Mouse (Mus musculus) limb, embryonic 13.5 days (tissue): ENCODE data around the gene Ifit3b. TPM values are rescaled to one million over a fixed set of nuclear protein-coding genes. Genes with fewer than 3 reads are reported as not detected.
A peak's percentile ranks its signal among the peaks of the same experiment; 100 is the strongest.
"Not testable (repeated sequence)": the region's sequence is repeated elsewhere in the genome, so short reads cannot be mapped to it uniquely, and the experiment has no call there.

Experiments used
- ATAC-seq: fragments of 200-750 bp; cut with Nextera tagmentation; 2 replicates; pipeline ENCODE4 v1.8.0; 2017; ENCODE audit warnings: low read depth, moderate number of reproducible peaks, moderate TSS enrichment; ENCODE audit not compliant: low FRiP score
- H3K27ac ChIP-seq: fragments of 300-500 bp; sonication (generic); 2 replicates; pipeline ENCODE4 v1.5.1; 2015; ENCODE audit warnings: inconsistent platforms, mild to moderate bottlenecking, moderate library complexity
- H3K27me3 ChIP-seq: fragments of 300-500 bp; sonication (generic); 2 replicates; pipeline ENCODE4 v1.6.1; 2015; ENCODE audit warnings: mild to moderate bottlenecking, inconsistent platforms
- H3K36me3 ChIP-seq: fragments of 300-500 bp; sonication (generic); 2 replicates; pipeline ENCODE4 v1.6.1; 2015; ENCODE audit warnings: inconsistent platforms, mild to moderate bottlenecking, moderate library complexity
- H3K4me1 ChIP-seq: fragments of 300-500 bp; sonication (generic); 2 replicates; pipeline ENCODE4 v1.6.1; 2015; ENCODE audit warnings: inconsistent platforms
- H3K4me2 ChIP-seq: fragments of 300-500 bp; sonication (generic); replicated peaks from 2 replicates; pipeline ENCODE4 v1.6.1; 2015; ENCODE audit warnings: inconsistent platforms, mild to moderate bottlenecking, moderate library complexity
- H3K4me3 ChIP-seq: fragments of 300-500 bp; sonication (generic); 2 replicates; pipeline ENCODE4 v1.5.1; 2015; ENCODE audit warnings: moderate library complexity, mild to moderate bottlenecking, inconsistent platforms
- H3K9ac ChIP-seq: fragments of 300-500 bp; sonication (generic); 2 replicates; pipeline ENCODE4 v1.6.1; 2015; ENCODE audit warnings: mild to moderate bottlenecking, inconsistent platforms
- H3K9me3 ChIP-seq: fragments of 300-500 bp; sonication (generic); 2 replicates; pipeline ENCODE4 v1.6.1; 2016; ENCODE audit warnings: inconsistent platforms
- WGBS: fragments of 180-500 bp; shearing (Covaris S2); methylation state at CpG from one replicate; pipeline ENCODE4 v1.1.7; 2015; 5-methylcytosine and 5-hydroxymethylcytosine counted together
- polyA plus RNA-seq: library from polyadenylated mRNA; unstranded; fragments of >200 nt; fragmentation: Nextera tagmentation; extraction: Ambion mirVana; gene quantifications from 2 replicates; pipeline ENCODE4 v1.2.1, GENCODE M21; 2015

The Ifit3b gene
- polyA plus RNA-seq, 1 experiment from 2014 or later: 0.70 TPM

- H3K4me2 ChIP-seq: no peak overlapping the region
- no peak for ATAC-seq
- H3K9ac ChIP-seq: no peak overlapping the region
- H3K9me3 ChIP-seq: no peaks in the 10 kb centered on the region
- H3K36me3 ChIP-seq: no peaks in the 10 kb centered on the region
- H3K27ac ChIP-seq: no peak overlapping the region
- H3K4me3 ChIP-seq: no peak overlapping the region
- no peaks in the 10 kb centered on the region for H3K27me3 ChIP-seq
- 82% methylated on average over 4 of the region's 4 CpGs for WGBS
- H3K4me1 ChIP-seq: no peaks in the 10 kb centered on the region
Observed at GRCm38 (mm10) chr19:34624663-34625062, 16.9 kb downstream of the Ifit3b start.

DNA sequence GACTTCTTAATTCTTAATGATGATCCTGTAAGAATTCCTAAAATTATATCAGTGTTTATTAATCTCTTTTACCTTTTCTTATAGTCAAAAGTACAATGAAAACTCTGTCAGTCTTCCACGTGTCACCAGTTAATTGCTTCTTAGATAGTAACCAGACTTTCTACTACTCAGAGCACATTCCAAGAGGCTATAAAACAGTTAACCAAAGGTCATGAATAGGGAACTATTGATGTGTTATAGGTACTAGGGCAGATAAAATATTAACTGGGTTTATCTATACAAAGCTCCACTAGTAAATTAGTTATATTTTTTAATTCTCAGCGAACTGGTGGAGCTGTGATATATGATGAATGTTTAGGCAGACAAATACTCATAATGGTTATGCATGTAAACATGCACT, 19.7 kb downstream of the Ifit3b start:
- no peaks in the 10 kb centered on the region for H3K4me1 ChIP-seq
- H3K9me3 ChIP-seq: no peaks in the 10 kb centered on the region
- 46% methylated on average over 2 of the region's 2 CpGs for WGBS
- H3K27me3 ChIP-seq: no peaks in the 10 kb centered on the region
- no peak for ATAC-seq
- H3K36me3 ChIP-seq: no peaks in the 10 kb centered on the region
- H3K27ac ChIP-seq: no peak overlapping the region
- no peak overlapping the region for H3K9ac ChIP-seq
- no peak overlapping the region for H3K4me3 ChIP-seq
- no peak overlapping the region for H3K4me2 ChIP-seq

DNA sequence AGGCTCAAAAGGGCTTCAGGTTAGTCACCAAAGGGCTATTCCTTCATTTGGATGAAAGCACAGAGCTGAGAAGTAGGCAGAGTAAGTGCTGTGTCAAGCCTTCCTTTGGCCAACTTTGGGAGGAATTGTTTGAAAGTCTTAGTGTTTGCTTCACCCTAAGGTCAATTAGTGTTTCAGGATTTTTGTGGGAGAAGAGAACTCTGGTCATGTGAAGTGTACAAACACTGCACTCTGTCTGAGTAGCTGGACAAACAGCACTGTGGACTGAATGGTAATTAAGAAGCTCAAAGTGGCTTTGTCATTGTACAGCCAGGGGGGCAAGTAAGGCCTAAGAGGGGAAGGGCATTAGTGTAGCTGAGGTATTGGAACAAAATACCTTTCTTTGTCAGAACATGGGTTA, 23.7 kb downstream of the Ifit3b start:
- H3K27ac ChIP-seq: no peak overlapping the region
- H3K36me3 ChIP-seq: no peaks in the 10 kb centered on the region
- H3K4me3 ChIP-seq: no peak overlapping the region
- no peak overlapping the region for H3K4me2 ChIP-seq
- no peak overlapping the region for H3K9ac ChIP-seq
- no peaks in the 10 kb centered on the region for H3K27me3 ChIP-seq
- H3K4me1 ChIP-seq: no peaks in the 10 kb centered on the region
- ATAC-seq: no peak
- H3K9me3 ChIP-seq: no peaks in the 10 kb centered on the region

- H3K9ac ChIP-seq: no peak overlapping the region
- ATAC-seq: no peak
- H3K9me3 ChIP-seq: no peaks in the 10 kb centered on the region
- no peak overlapping the region for H3K4me2 ChIP-seq
- no peaks in the 10 kb centered on the region for H3K4me1 ChIP-seq
- 78% methylated on average over 2 of the region's 2 CpGs for WGBS
- no peaks in the 10 kb centered on the region for H3K27me3 ChIP-seq
- no peaks in the 10 kb centered on the region for H3K36me3 ChIP-seq
- H3K27ac ChIP-seq: no peak overlapping the region
- H3K4me3 ChIP-seq: no peak overlapping the region
Observed at GRCm38 (mm10) chr19:34633484-34633883, 25.7 kb downstream of the Ifit3b start.

- no peak overlapping the region for H3K27ac ChIP-seq
- H3K4me1 ChIP-seq: peaks cover 9% of the 10 kb centered on the region; the same call in 1 of the 2 replicates
- H3K9ac ChIP-seq: no peak overlapping the region
- 0 out of 2 replicates have a peak, but pooled peaks cover 3% of the 10 kb centered on the region for H3K27me3 ChIP-seq
- 7% methylated on average over 3 of the region's 3 CpGs for WGBS
- peak; percentile 67; the same call in 1 of the 2 replicates for ATAC-seq
- no peak overlapping the region for H3K4me3 ChIP-seq
- H3K36me3 ChIP-seq: no peaks in the 10 kb centered on the region
- no peak overlapping the region for H3K4me2 ChIP-seq
- H3K9me3 ChIP-seq: no peaks in the 10 kb centered on the region
Observed at GRCm38 (mm10) chr19:34636933-34637557, 29.3 kb downstream of the Ifit3b start.

DNA sequence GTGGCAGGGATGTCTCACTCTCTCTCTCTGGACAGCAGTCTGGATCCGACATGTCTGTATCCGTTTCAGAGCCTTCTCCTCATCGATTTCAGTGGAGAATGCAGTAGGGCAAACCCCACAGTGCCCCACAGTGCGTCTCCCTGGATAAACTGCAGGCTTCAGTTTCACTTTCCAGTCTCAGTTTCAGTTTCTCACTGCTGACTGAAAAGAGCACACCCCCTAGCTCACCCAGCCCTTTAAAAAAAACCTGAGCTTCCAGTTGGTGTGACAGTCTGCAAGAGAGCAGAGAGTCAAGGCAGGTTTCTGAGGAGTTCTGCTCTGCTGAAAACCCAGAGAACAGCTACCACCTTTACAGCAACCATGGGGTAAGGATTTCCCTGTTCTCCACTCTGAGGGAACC, 32.9 kb downstream of the Ifit3b start, which contains the start of the genes Ifit1bl2 and Ifit1:
Ifit1bl2 (minus strand) TSS at position 121 of the 400 bp plus-strand sequence.
Ifit1 (plus strand) TSS at position 249 of the 400 bp plus-strand sequence.
- no peak within 1 kb of the TSS for H3K27ac ChIP-seq
- H3K4me2 ChIP-seq: peak within 1 kb of the TSS; percentile 31; the same call in 1 of the 2 replicates
- H3K9ac ChIP-seq: no peak within 1 kb of the TSS
- no peak within 1 kb of the TSS for H3K4me3 ChIP-seq
- H3K36me3 ChIP-seq: no peaks in the 10 kb centered on the region
- 40% methylated on average over 4 of the region's 4 CpGs for WGBS
- H3K4me1 ChIP-seq: peaks cover 9% of the 10 kb centered on the region; the same call in 1 of the 2 replicates
- no peak for ATAC-seq
- no peaks in the 10 kb centered on the region for H3K9me3 ChIP-seq
- H3K27me3 ChIP-seq: 0 out of 2 replicates have a peak, but pooled peaks cover 3% of the 10 kb centered on the region

DNA sequence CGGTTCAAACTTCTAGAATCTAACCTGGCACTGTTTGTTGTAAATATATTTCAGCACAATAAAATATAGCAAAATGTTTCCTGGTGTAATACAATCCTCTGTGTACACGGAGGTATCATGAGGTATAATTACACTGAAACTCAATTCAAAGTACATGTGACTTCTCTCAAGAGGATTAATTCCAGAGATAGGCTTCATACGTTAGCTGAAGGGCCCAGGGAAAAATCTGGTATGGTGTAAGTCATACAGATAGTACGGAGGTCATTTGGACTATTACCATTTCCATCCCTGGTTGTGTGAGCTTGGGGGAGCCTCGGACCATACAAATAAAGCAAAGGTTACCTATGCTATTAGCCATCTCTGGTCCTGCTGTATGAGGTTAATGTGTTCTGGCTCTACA, 34.8 kb downstream of the Ifit3b start:
- ATAC-seq: no peak
- 69% methylated on average over 5 of the region's 5 CpGs for WGBS

DNA sequence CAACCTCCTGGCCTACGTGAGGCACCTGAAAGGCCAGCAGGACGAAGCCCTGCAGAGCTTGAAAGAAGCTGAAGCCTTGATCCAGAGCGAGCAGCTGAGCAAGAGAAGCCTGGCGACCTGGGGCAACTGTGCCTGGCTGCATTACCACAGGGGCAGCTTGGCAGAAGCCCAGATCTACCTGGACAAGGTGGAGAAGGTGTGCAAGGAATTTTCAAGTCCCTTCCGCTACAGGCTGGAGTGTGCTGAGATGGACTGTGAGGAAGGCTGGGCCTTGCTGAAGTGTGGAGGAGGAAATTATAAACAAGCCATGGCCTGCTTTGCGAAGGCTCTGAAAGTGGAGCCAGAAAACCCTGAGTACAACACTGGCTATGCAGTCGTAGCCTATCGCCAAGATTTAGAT, 39.9 kb downstream of the Ifit3b start:
- H3K4me3 ChIP-seq: not testable (repeated sequence)

More for the DNA sequence above, 34.8 kb downstream of the Ifit3b start:
- no peak overlapping the region for H3K4me2 ChIP-seq
- no peak overlapping the region for H3K9ac ChIP-seq
- no peak overlapping the region for H3K4me3 ChIP-seq
- H3K36me3 ChIP-seq: no peaks in the 10 kb centered on the region
- H3K27ac ChIP-seq: no peak overlapping the region
- 0 out of 2 replicates have a peak, but pooled peaks cover 3% of the 10 kb centered on the region for H3K27me3 ChIP-seq
- peaks cover 9% of the 10 kb centered on the region; the same call in 1 of the 2 replicates for H3K4me1 ChIP-seq
- no peaks in the 10 kb centered on the region for H3K9me3 ChIP-seq

GRCm38 (mm10) chr19:34650276-34650675, 42.5 kb downstream of the Ifit3b start:
- no peaks in the 10 kb centered on the region for H3K27me3 ChIP-seq
- WGBS: 79% methylated on average over 3 of the region's 3 CpGs
- no peaks in the 10 kb centered on the region for H3K36me3 ChIP-seq
- H3K4me1 ChIP-seq: no peaks in the 10 kb centered on the region
- H3K4me3 ChIP-seq: no peak overlapping the region
- H3K27ac ChIP-seq: no peak overlapping the region
- H3K9ac ChIP-seq: no peak overlapping the region
- H3K9me3 ChIP-seq: no peaks in the 10 kb centered on the region
- no peak overlapping the region for H3K4me2 ChIP-seq
- ATAC-seq: no peak

More for the DNA sequence above, 39.9 kb downstream of the Ifit3b start:
- not testable (repeated sequence) for H3K4me2 ChIP-seq, H3K36me3 ChIP-seq, H3K9ac ChIP-seq, H3K27me3 ChIP-seq, H3K27ac ChIP-seq, H3K9me3 ChIP-seq, H3K4me1 ChIP-seq, ATAC-seq
- WGBS: 84% methylated on average over 8 of the region's 8 CpGs

DNA sequence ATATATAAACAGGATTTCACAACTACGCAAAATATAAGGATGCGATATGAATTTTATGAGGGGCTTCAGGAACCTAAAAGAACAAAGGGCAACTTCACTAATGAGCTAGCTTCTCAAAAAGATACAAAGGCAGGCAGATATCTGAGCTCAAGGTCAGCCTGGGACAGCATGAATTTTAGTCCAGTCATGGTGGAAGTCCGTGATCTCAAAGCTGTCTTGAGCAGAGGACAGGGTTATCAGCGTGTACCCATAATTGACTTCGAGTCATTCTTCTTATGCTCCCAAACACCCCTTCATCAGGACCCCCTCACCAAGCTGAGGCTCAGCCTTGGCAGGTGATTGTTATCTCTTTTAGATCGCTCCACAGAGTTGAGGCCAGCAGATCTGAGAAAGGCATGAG, 43.2 kb downstream of the Ifit3b start:
- Histone ChIP-seq H3K9ac (no peak overlapping the region), H3K4me2 (no peak overlapping the region), H3K36me3 (no peaks in the 10 kb centered on the region), H3K4me1 (no peaks in the 10 kb centered on the region), H3K27ac (no peak overlapping the region), H3K4me3 (no peak overlapping the region), H3K9me3 (no peaks in the 10 kb centered on the region), H3K27me3 (no peaks in the 10 kb centered on the region)
- WGBS: 90% methylated on average over 6 of the region's 6 CpGs
- ATAC-seq: no peak

GRCm38 (mm10) chr19:34655227-34655805, 47.5 kb downstream of the Ifit3b start:
- H3K9me3 ChIP-seq: no peaks in the 10 kb centered on the region
- H3K4me2 ChIP-seq: no peak overlapping the region
- no peak overlapping the region for H3K27ac ChIP-seq
- no peaks in the 10 kb centered on the region for H3K27me3 ChIP-seq
- no peak overlapping the region for H3K4me3 ChIP-seq
- WGBS: 77% methylated on average over 10 of the region's 10 CpGs
- no peak for ATAC-seq
- no peaks in the 10 kb centered on the region for H3K36me3 ChIP-seq
- no peak overlapping the region for H3K9ac ChIP-seq
- no peaks in the 10 kb centered on the region for H3K4me1 ChIP-seq

GRCm38 (mm10) chr19:34656511-34657298, 48.9 kb downstream of the Ifit3b start:
- no peaks in the 10 kb centered on the region for H3K27me3 ChIP-seq
- H3K9me3 ChIP-seq: no peaks in the 10 kb centered on the region
- no peak overlapping the region for H3K9ac ChIP-seq
- no peaks in the 10 kb centered on the region for H3K4me1 ChIP-seq
- no peak overlapping the region for H3K4me3 ChIP-seq
- ATAC-seq: no peak
- WGBS: 37% methylated on average over 2 of the region's 2 CpGs
- H3K4me2 ChIP-seq: no peak overlapping the region
- no peak overlapping the region for H3K27ac ChIP-seq
- H3K36me3 ChIP-seq: no peaks in the 10 kb centered on the region
